11 mouse cellular contexts compared by ENCODE assay signal in the genomic region with DNA sequence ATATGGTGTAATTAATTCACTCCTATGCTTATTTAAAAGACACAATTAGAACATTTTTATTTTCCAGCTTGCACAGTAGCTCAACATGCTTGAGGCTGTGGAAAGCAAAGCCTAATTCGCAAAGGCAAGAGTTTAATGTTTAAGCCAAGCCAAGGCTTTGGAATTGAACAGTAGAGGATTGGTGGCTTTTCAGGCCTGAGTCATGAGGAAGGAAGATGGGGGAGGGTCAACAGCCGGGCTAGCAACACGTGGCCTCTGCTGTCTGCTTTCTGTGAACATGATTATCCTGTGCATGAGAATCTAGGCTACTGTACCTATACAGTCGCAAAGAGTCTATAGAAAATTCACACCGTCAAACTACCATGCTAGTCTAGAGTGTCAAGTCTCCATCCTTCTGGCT. TPM values are rescaled to one million over a fixed set of nuclear protein-coding genes. Genes with fewer than 3 reads are reported as not detected.
DNase-seq lines count a peak whose midpoint lies in the region; ATAC-seq lines count a peak whose summit lies in the region.
"Had no signal": no experiment of that assay in that cellular context is flagged by ENCODE, and none has a peak within 500 bp of the region (broad histone marks: within the 10 kb centered on the region; RNA-seq: fewer than 3 reads in every experiment).

No protein-coding gene starts in this region.

- H3K27ac ChIP-seq in stomach, embryonic 16.5 days (ENCODE audit: low read length) = peak overlapping the region; percentile 23; the same call in 1 of the 2 replicates

- no peak overlapping the region for H3K4me3 ChIP-seq in stomach, embryonic 16.5 days (replicated peaks; ENCODE audit: low read length)

- 0 out of 2 replicates have a peak, but pooled peaks cover 10% of the 10 kb centered on the region for H3K36me3 ChIP-seq in stomach, embryonic 16.5 days (ENCODE audit: control insufficient read depth, insufficient read depth, low read length)

- no peak overlapping the region for H3K4me2 ChIP-seq in stomach, embryonic 16.5 days (ENCODE audit: low read depth, low read length)

- no peaks in the 10 kb centered on the region for H3K27me3 ChIP-seq in stomach, embryonic 16.5 days (ENCODE audit: control insufficient read depth, insufficient read depth, low read length)

- H3K4me1 ChIP-seq in stomach, embryonic 16.5 days (ENCODE audit: control insufficient read depth, insufficient read depth, low read length) = peaks cover 11% of the 10 kb centered on the region

- 0 out of 2 replicates have a peak, but pooled peaks cover 5% of the 10 kb centered on the region for H3K9me3 ChIP-seq in stomach, embryonic 16.5 days (replicated peaks; ENCODE audit: control insufficient read depth, low read length)

- no peak overlapping the region for H3K9ac ChIP-seq in stomach, embryonic 16.5 days (ENCODE audit: low read length)

- peak; percentile 29 for DNase-seq in layer of hippocampus, adult 9-11 months
- no peak for DNase-seq in layer of hippocampus, adult 11-12 months (ENCODE audit: low spot score)
- DNase-seq in kidney, postnatal 36 days = peak; percentile 79 to 88
- DNase-seq in left cerebral cortex, adult 11 months (ENCODE audit: low spot score) = no peak
- no peak for DNase-seq in gastrocnemius, postnatal 10 days
- no peak for DNase-seq in adrenal gland, postnatal 10 days
- DNase-seq: embryo, embryonic 11 days; heart, postnatal 10 days; midbrain, embryonic 14.5 days had no signal

- 54% methylated on average over 5 of the region's 5 CpGs for WGBS in stomach, embryonic 16.5 days

- peak; percentile 53 for ATAC-seq in inflammation-experienced regulatory T-cells, adult 6 months
- ATAC-seq in stomach, embryonic 16.5 days (ENCODE audit: insufficient read depth, low FRiP score) = peak; percentile 58; the same call in 1 of the 2 replicates

RNA-seq across cellular contexts. Expression of gene Arid5b, which starts 9.9 kb away (rescaled TPM):
- polyA plus RNA-seq in inflammation-experienced regulatory T-cells, adult 6 months (2017; shearing (Covaris generic)) = 10 to 100 TPM; 28.4 to 78.0 (median 56.4) TPM
- 30.3 and 33.6 TPM in 2 replicates for polyA plus RNA-seq in stomach, embryonic 16.5 days (2015; fragmentation: Nextera tagmentation; extraction: Ambion mirVana)
- 10 to 100 TPM; 24.8 to 30.5 TPM for total RNA-seq in gastrocnemius, postnatal 10 days (2021)
- 10 to 100 TPM; 25.8 to 31.5 TPM for total RNA-seq in adrenal gland, postnatal 10 days (2021)

Comparison
In these comparisons a context has a peak if more than half of its experiments do, and no peak if none do; other contexts are left out.
1. DNase-seq: peak in layer of hippocampus, adult 9-11 months (single experiment) and kidney, postnatal 36 days (2 of 2); none in layer of hippocampus, adult 11-12 months (single experiment), left cerebral cortex, adult 11 months (single experiment), gastrocnemius, postnatal 10 days (single experiment) and adrenal gland, postnatal 10 days (single experiment).